Mouse (Mus musculus) effector memory CD4-positive, alpha-beta T cell, adult 5 months (primary cell): ENCODE data around the gene Prkaca. TPM values are rescaled to one million over a fixed set of nuclear protein-coding genes. Genes with fewer than 3 reads are reported as not detected.

Experiments used
- polyA plus RNA-seq: library from polyadenylated mRNA; unstranded; fragments of 100-300 nt; shearing (Covaris generic); gene quantifications from one replicate; pipeline ENCODE4 v1.2.1, GENCODE M21; 2017

Prkaca gene
- 36.3 TPM for polyA plus RNA-seq

GRCm38 (mm10) chr8:83972150-83973120 lies at the start of gene Prkaca:
TSS of gene Prkaca (plus strand) at chr8:83972993.

GRCm38 (mm10) chr8:83955106-83955957 lies 17.5 kb upstream of the Prkaca start, which contains the start of the genes Gm10644 and Asf1b:
TSS of gene Gm10644 (minus strand) at chr8:83955205.
TSS of gene Asf1b (plus strand) at chr8:83955507.

DNA sequence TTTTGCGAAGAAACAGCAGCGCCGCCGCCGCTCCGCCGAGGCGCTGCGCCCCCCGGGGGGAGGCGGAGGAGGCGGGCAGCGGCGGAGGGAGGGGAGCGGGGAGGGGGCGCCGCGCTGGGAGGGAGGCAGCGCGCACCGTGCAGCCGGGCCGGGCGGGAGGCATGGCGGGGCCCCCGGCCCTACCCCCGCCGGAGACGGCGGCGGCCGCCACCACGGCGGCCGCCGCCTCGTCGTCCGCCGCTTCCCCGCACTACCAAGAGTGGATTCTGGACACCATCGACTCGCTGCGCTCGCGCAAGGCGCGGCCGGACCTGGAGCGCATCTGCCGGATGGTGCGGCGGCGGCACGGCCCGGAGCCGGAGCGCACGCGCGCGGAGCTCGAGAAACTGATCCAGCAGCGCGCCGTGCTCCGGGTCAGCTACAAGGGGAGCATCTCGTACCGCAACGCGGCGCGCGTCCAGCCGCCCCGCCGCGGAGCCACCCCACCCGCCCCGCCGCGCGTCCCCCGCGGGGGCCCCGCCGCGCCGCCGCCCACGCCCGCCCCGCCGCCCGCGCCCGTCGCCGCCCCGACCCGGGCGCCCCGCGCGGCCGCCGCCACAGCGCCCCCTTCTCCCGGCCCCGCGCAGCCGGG lies 24.8 kb downstream of the Prkaca start, which contains the start of gene Samd1:
Samd1 (plus strand) TSS at position 162 of the 631 bp plus-strand sequence.

GRCm38 (mm10) chr8:84001281-84002000 lies 28.6 kb downstream of the Prkaca start, which contains the start of gene 1700067K01Rik:
TSS of gene 1700067K01Rik (plus strand) at chr8:84001502.

GRCm38 (mm10) chr8:84011705-84012498 lies 39.1 kb downstream of the Prkaca start, which contains the start of gene 2210011C24Rik:
TSS of gene 2210011C24Rik (minus strand) at chr8:84012171.

GRCm38 (mm10) chr8:84021096-84021495 lies 48.3 kb downstream of the Prkaca start, which contains the start of gene Palm3:
TSS of gene Palm3 (plus strand) at chr8:84021471.

DNA sequence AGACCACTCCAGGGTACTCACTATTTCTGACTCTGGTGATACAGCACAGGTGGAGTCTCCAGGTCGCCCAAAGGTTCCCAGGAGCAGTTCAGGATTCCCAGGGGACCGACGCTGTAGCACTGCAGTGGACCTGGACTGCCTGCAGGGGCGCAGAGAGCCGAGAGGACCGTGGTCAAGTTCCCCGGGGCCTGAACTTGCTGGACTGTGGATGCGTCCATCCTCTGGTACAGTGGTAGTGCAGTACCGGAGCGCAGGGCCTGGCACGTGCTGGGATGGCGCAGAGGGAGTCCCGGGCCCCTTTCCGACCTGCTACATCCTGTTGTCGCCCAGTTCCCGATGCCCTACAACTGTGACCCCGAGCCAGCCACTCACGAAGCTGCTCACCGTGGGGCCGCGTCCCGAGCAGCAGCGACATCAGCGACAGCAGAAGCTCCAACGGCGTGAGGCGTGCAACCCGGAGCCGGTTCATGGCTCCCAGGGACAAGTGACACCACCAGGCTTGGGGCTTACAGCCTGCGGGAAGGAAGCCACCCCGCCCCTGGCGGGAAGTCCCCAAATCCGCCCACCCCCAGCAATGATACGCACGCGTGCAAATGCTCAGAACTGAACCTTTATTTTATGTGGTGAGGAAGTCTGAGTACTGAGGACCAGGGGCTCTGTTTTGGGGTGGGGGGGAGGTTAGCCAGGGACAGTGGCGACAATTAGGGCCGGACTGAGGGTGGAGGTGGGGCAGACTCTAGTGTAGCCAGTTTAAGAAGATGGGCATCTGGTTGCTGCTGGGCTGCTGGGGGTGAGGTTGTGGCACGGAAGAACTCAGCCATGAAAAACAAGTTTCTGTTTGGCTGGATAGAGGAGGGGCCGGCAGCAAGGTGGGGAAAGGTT lies 69.5 kb downstream of the Prkaca start, which contains the start of gene Il27ra:
Il27ra (minus strand) TSS at position 524 of the 882 bp plus-strand sequence.

GRCm38 (mm10) chr8:84044900-84045299 lies 72.1 kb downstream of the Prkaca start, which contains the start of gene Rln3:
TSS of gene Rln3 (minus strand) at chr8:84045000.

Other genes with a start within 250 kb of the Prkaca start
- gene Adgre5, start 231.7 kb upstream of the Prkaca start, polyA plus RNA-seq, result 477 TPM
- 7.7 TPM for gene Adgrl1, start 72.9 kb upstream of the Prkaca start, polyA plus RNA-seq
- 0.62 TPM for gene Gm10644, start 17.8 kb upstream of the Prkaca start, polyA plus RNA-seq
- gene Asf1b, start 17.5 kb upstream of the Prkaca start, polyA plus RNA-seq, result 7.1 TPM
- 6.2 TPM for gene Samd1, start 24.7 kb downstream of the Prkaca start, polyA plus RNA-seq
- not detected for gene 1700067K01Rik, start 28.5 kb downstream of the Prkaca start, polyA plus RNA-seq
- 1.6 TPM for gene 2210011C24Rik, start 39.2 kb downstream of the Prkaca start, polyA plus RNA-seq
- gene Palm3, start 48.5 kb downstream of the Prkaca start, polyA plus RNA-seq, result 7.7 TPM
- 221 TPM for gene Il27ra, start 69.6 kb downstream of the Prkaca start, polyA plus RNA-seq
- gene Rln3, start 72.0 kb downstream of the Prkaca start, polyA plus RNA-seq, result 1.6 TPM
- 1.7 TPM for gene Gm10643, start 92.1 kb downstream of the Prkaca start, polyA plus RNA-seq
- gene Rfx1, start 93.8 kb downstream of the Prkaca start, polyA plus RNA-seq, result 34.0 TPM
- 31.7 TPM for gene Dcaf15, start 131.8 kb downstream of the Prkaca start, polyA plus RNA-seq
- gene Podnl1, start 153.0 kb downstream of the Prkaca start, polyA plus RNA-seq, result 30.8 TPM
- gene Cc2d1a, start 174.9 kb downstream of the Prkaca start, polyA plus RNA-seq, result 43.2 TPM
- gene 4930432K21Rik, start 175.0 kb downstream of the Prkaca start, polyA plus RNA-seq, result 0.56 TPM
- gene Nanos3, start 212.2 kb downstream of the Prkaca start, polyA plus RNA-seq, result not detected